Mouse (Mus musculus) central nervous system, embryonic 14 days (tissue): ENCODE measurements around the gene Gm17067. TPM values are rescaled to one million over a fixed set of nuclear protein-coding genes. Genes with fewer than 3 reads are reported as not detected.

ENCODE experiments used
- polyA plus RNA-seq: library from polyadenylated mRNA; depleted of rRNA; stranded (reverse); fragments of >200 nt; gene quantifications from 2 replicates; pipeline ENCODE4 v1.2.3, GENCODE M21; 2012; rRNA removed

Gene Gm17067
- polyA plus RNA-seq, result not detected in 2 replicates

GRCm38 (mm10) chr7:42726917-42727316, at the start of gene Gm17067:
TSS of gene Gm17067 (minus strand) at chr7:42727017.

GRCm38 (mm10) chr7:42692362-42693158, 34.3 kb downstream of the Gm17067 start, which contains the start of gene Zfp975:
TSS of gene Zfp975 (minus strand) at chr7:42692742.

Other genes with a start within 250 kb of the Gm17067 start
- 15.7 and 16.4 TPM in 2 replicates for gene Zfp141, start 221.3 kb downstream of the Gm17067 start, polyA plus RNA-seq
- not detected in 2 replicates for gene Gm21028, start 148.4 kb downstream of the Gm17067 start, polyA plus RNA-seq
- 0.69 and 0.94 TPM in 2 replicates for gene Zfp977, start 134.5 kb downstream of the Gm17067 start, polyA plus RNA-seq
- 1.8 and 2.0 TPM in 2 replicates for gene Zfp976, start 84.4 kb downstream of the Gm17067 start, polyA plus RNA-seq
- gene Zfp975, start 34.3 kb downstream of the Gm17067 start, polyA plus RNA-seq, result 3.3 and 3.5 TPM in 2 replicates
- not detected in 2 replicates for gene Vmn2r62, start 66.5 kb upstream of the Gm17067 start, polyA plus RNA-seq
- not detected in 2 replicates for gene Gm2381, start 140.2 kb upstream of the Gm17067 start, polyA plus RNA-seq
- not detected in 2 replicates for gene Vmn2r63, start 206.8 kb upstream of the Gm17067 start, polyA plus RNA-seq